Mouse (Mus musculus): ENCODE measurements around the gene Aff1. TPM values are rescaled to one million over a fixed set of nuclear protein-coding genes. Genes with fewer than 3 reads are reported as not detected.
A peak's percentile ranks its signal among the peaks of the same experiment; 100 is the strongest.

Gene Aff1
- total and polyA plus RNA-seq, 2 experiments from 2014 or later = 1.6 to 6.4 TPM

GRCm38 (mm10) chr5:103729225-103729624, 37.1 kb downstream of the Aff1 start:
- H3K4me1 ChIP-seq (ENCODE audit: insufficient read depth, low read length) = no peaks in the 10 kb centered on the region
- H3K36me3 ChIP-seq (ENCODE audit: insufficient read depth, low read length) = no peaks in the 10 kb centered on the region
- no peak for DNase-seq (ENCODE audit: low spot score)
- H3K9ac ChIP-seq (replicated peaks; ENCODE audit: low read length, poor library complexity, severe bottlenecking) = no peak overlapping the region
- no peaks in the 10 kb centered on the region for H3K27me3 ChIP-seq (ENCODE audit: insufficient read depth, low read length)
- no peak overlapping the region for H3K27ac ChIP-seq (ENCODE audit: low read depth, low read length)
- no peak overlapping the region for H3K4me2 ChIP-seq (ENCODE audit: low read depth, low read length, poor library complexity, severe bottlenecking)
- H3K4me3 ChIP-seq (ENCODE audit: low read depth, low read length) = no peak overlapping the region
- WGBS = 79% methylated on average over 1 of the region's 1 CpGs
- no peak for ATAC-seq (ENCODE audit: low FRiP score)
- no peaks in the 10 kb centered on the region for H3K9me3 ChIP-seq (ENCODE audit: low read length)
- no peak for TF ChIP-seq CTCF (IDR thresholded peaks at IDR 0.05)

- H3K4me2 ChIP-seq (ENCODE audit: low read depth, low read length, poor library complexity, severe bottlenecking) = no peak overlapping the region
- ATAC-seq (ENCODE audit: low FRiP score) (no peak), DNase-seq (ENCODE audit: low spot score) (no peak)
- H3K9me3 ChIP-seq (ENCODE audit: low read length) = no peaks in the 10 kb centered on the region
- no peak overlapping the region for H3K27ac ChIP-seq (ENCODE audit: low read depth, low read length)
- TF ChIP-seq CTCF (IDR thresholded peaks at IDR 0.05) = 0 out of 2 replicates have a peak, but pooled peaks have one; percentile 7
- H3K36me3 ChIP-seq (ENCODE audit: insufficient read depth, low read length) = no peaks in the 10 kb centered on the region
- no peaks in the 10 kb centered on the region for H3K4me1 ChIP-seq (ENCODE audit: insufficient read depth, low read length)
- H3K4me3 ChIP-seq (ENCODE audit: low read depth, low read length) = no peak overlapping the region
- no peak overlapping the region for H3K9ac ChIP-seq (replicated peaks; ENCODE audit: low read length, poor library complexity, severe bottlenecking)
- WGBS = 96% methylated on average over 1 of the region's 1 CpGs
- H3K27me3 ChIP-seq (ENCODE audit: insufficient read depth, low read length) = no peaks in the 10 kb centered on the region
These were observed 38.0 kb downstream of the Aff1 start for GRCm38 (mm10) chr5:103730142-103730541.

DNA sequence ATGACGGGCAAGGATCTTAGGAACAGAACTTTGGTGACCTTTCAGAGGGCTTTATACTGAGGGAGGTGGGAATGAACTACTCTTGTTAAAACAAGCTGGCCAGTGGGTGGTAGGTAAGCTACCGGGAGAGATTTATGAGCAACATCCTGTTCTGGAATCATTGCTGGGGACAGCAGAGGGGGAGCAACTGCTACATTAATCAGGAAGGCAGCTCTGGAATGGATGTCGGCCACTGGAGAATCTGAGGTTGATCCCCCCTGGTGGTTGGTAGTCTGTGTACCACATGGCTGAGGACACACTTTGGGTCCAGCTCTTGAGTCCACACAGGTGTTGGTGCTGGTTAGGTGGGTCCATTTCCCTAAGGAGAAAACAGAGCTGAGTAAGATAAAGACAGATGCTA, 38.6 kb downstream of the Aff1 start:
- H3K9ac ChIP-seq (replicated peaks; ENCODE audit: low read length, poor library complexity, severe bottlenecking) = no peak overlapping the region
- 75% methylated on average over 3 of the region's 3 CpGs for WGBS
- ATAC-seq (ENCODE audit: low FRiP score) (no peak), DNase-seq (ENCODE audit: low spot score) (no peak)
- TF ChIP-seq CTCF (IDR thresholded peaks at IDR 0.05) = no peak
- H3K36me3 ChIP-seq (ENCODE audit: insufficient read depth, low read length) = no peaks in the 10 kb centered on the region
- no peaks in the 10 kb centered on the region for H3K9me3 ChIP-seq (ENCODE audit: low read length)
- no peak overlapping the region for H3K27ac ChIP-seq (ENCODE audit: low read depth, low read length)
- no peak overlapping the region for H3K4me2 ChIP-seq (ENCODE audit: low read depth, low read length, poor library complexity, severe bottlenecking)
- H3K27me3 ChIP-seq (ENCODE audit: insufficient read depth, low read length) = no peaks in the 10 kb centered on the region
- no peaks in the 10 kb centered on the region for H3K4me1 ChIP-seq (ENCODE audit: insufficient read depth, low read length)
- H3K4me3 ChIP-seq (ENCODE audit: low read depth, low read length) = no peak overlapping the region

DNA sequence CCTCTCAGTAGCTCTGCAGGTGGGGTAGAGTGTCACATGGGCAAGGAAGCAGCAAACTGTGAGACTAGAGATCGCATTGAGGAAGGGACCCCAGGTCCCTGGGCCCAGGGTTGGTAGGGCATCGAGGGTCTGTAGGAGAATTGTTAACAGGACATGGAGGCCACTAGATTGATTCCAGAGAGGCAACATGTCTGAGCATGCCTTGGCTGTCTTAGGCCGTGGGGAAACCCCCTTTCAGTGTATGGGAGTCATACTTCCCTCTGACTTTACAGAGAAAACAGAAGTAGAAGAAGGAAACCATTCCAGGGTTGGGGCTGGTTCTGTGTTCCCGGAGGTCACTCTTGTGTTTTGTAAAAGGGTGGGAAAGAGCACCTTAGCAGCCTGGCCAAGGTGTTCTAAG, 40.4 kb downstream of the Aff1 start:
- 90% methylated on average over 4 of the region's 4 CpGs for whole genome bisulfite sequencing
- H3K4me2 ChIP-seq (ENCODE audit: low read depth, low read length, poor library complexity, severe bottlenecking) = no peak overlapping the region
- no peaks in the 10 kb centered on the region for H3K4me1 ChIP-seq (ENCODE audit: insufficient read depth, low read length)
- TF ChIP-seq CTCF (IDR thresholded peaks at IDR 0.05) = no peak
- H3K36me3 ChIP-seq (ENCODE audit: insufficient read depth, low read length) = no peaks in the 10 kb centered on the region
- DNase-seq (ENCODE audit: low spot score) (no peak), ATAC-seq (ENCODE audit: low FRiP score) (no peak)
- H3K4me3 ChIP-seq (ENCODE audit: low read depth, low read length) = no peak overlapping the region
- no peaks in the 10 kb centered on the region for H3K27me3 ChIP-seq (ENCODE audit: insufficient read depth, low read length)
- H3K9ac ChIP-seq (replicated peaks; ENCODE audit: low read length, poor library complexity, severe bottlenecking) = no peak overlapping the region
- H3K27ac ChIP-seq (ENCODE audit: low read depth, low read length) = no peak overlapping the region
- H3K9me3 ChIP-seq (ENCODE audit: low read length) = no peaks in the 10 kb centered on the region

DNA sequence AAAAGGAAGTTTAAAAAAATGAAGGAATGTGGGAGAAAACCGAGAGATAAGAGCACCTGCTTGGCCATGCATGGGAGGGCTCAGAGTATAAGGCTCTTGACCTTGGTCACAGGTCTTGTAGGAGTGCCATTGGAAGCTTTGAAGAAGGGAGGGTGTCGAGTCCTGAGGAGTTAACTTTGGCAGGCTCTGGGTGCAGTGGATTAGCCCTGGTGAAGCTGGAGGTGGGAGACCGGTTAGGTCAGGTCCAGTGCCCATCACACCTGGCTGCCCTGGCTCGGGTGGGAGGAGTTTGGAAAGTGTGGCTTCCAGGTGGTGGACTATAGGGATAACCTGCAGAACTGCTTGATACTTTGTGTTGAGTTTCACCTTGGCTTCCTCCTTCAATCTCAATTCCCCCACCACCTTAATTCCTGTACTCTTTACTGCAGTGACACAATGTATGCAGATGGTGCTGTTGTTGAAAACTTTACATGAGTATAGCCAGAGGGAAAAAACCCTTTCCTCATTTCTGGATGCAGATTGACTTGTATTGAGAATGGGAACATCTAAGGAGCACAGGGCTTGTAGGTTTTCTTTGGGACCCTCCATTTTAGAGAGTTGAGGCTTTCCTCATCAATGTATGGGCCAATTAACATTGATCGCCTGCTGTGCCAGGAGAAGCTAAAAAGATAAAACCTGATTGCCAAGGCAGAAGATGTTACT, 43.4 kb downstream of the Aff1 start:
- Histone ChIP-seq H3K4me1 (ENCODE audit: insufficient read depth, low read length) (no peaks in the 10 kb centered on the region), H3K27ac (ENCODE audit: low read depth, low read length) (no peak overlapping the region), H3K27me3 (ENCODE audit: insufficient read depth, low read length) (no peaks in the 10 kb centered on the region), H3K36me3 (ENCODE audit: insufficient read depth, low read length) (no peaks in the 10 kb centered on the region), H3K4me2 (ENCODE audit: low read depth, low read length, poor library complexity, severe bottlenecking) (no peak overlapping the region), H3K9ac (replicated peaks; ENCODE audit: low read length, poor library complexity, severe bottlenecking) (no peak overlapping the region), H3K4me3 (ENCODE audit: low read depth, low read length) (no peak overlapping the region), H3K9me3 (ENCODE audit: low read length) (no peaks in the 10 kb centered on the region)
- no peak for DNase-seq (ENCODE audit: low spot score)
- no peak for ATAC-seq (ENCODE audit: low FRiP score)
- TF ChIP-seq CTCF (IDR thresholded peaks at IDR 0.05) = no peak
- 77% methylated on average over 5 of the region's 5 CpGs for WGBS

GRCm38 (mm10) chr5:103736553-103737207, 44.5 kb downstream of the Aff1 start:
- ATAC-seq (ENCODE audit: low FRiP score) = no peak
- no peaks in the 10 kb centered on the region for H3K27me3 ChIP-seq (ENCODE audit: insufficient read depth, low read length)
- no peak overlapping the region for H3K9ac ChIP-seq (replicated peaks; ENCODE audit: low read length, poor library complexity, severe bottlenecking)
- 77% methylated on average over 6 of the region's 6 CpGs for WGBS
- H3K4me1 ChIP-seq (ENCODE audit: insufficient read depth, low read length) = no peaks in the 10 kb centered on the region
- DNase-seq (ENCODE audit: low spot score) = no peak
- no peak overlapping the region for H3K4me2 ChIP-seq (ENCODE audit: low read depth, low read length, poor library complexity, severe bottlenecking)
- no peaks in the 10 kb centered on the region for H3K36me3 ChIP-seq (ENCODE audit: insufficient read depth, low read length)
- no peak for TF ChIP-seq CTCF (IDR thresholded peaks at IDR 0.05)
- no peak overlapping the region for H3K4me3 ChIP-seq (ENCODE audit: low read depth, low read length)
- H3K27ac ChIP-seq (ENCODE audit: low read depth, low read length) = no peak overlapping the region
- H3K9me3 ChIP-seq (ENCODE audit: low read length) = no peaks in the 10 kb centered on the region
